Mouse (Mus musculus) heart, postnatal 10 days (tissue): Measurements from ENCODE around the gene Tarsl2. TPM values are rescaled to one million over a fixed set of nuclear protein-coding genes. Genes with fewer than 3 reads are reported as not detected.

Experiments
- DNase-seq, 2 experiments: peaks; one replicate each; pipeline ENCODE4 v3.0.0; 2021
- intact Hi-C: fragments of 180-260 bp; cut with DNase I; formaldehyde crosslinking; loops from one replicate; pipeline ENCODE4 v1.15.1; 2025
- total RNA-seq, 2 experiments: library from RNA; stranded (reverse); gene quantifications; 2 replicates each; pipeline ENCODE4 v1.2.3; 2021

Tarsl2 gene
- total RNA-seq, result 10 to 100 TPM; 26.7 to 27.7 TPM

GRCm38 (mm10) chr7:65644643-65645351 is at the start of gene Tarsl2:
Gene Tarsl2, plus strand, starts transcription at chr7:65644898.
- peak; percentile 94 to 95 for DNase-seq
- intact Hi-C loops, result loop anchor here (5.0 kb wide), 1 partner anchor 327 kb away; no protein-coding TSS in a partner anchor

GRCm38 (mm10) chr7:65606124-65606523 is 38.6 kb upstream of the Tarsl2 start:
- intact Hi-C loops, result no loop called here
- peak in 1 of 2 experiments; percentile 7 for DNase-seq

- intact Hi-C loops, result no loop called here
Measured at GRCm38 (mm10) chr7:65607003-65607402, 37.7 kb upstream of the Tarsl2 start.

GRCm38 (mm10) chr7:65610171-65610570 is 34.5 kb upstream of the Tarsl2 start:
- intact Hi-C loops, result no loop called here
- DNase-seq, result peak; percentile 6 to 19

More at GRCm38 (mm10) chr7:65607003-65607402, 37.7 kb upstream of the Tarsl2 start:
- DNase-seq, result no peak

- intact Hi-C loops, result no loop called here
- no peak for DNase-seq
Measured at GRCm38 (mm10) chr7:65610673-65611072, 34.0 kb upstream of the Tarsl2 start.

- no peak for DNase-seq
- intact Hi-C loops, result no loop called here
Measured at GRCm38 (mm10) chr7:65611298-65611697, 33.4 kb upstream of the Tarsl2 start.

GRCm38 (mm10) chr7:65613723-65614122 is 31.0 kb upstream of the Tarsl2 start:
- intact Hi-C loops, result no loop called here

GRCm38 (mm10) chr7:65618751-65619150 is 25.9 kb upstream of the Tarsl2 start:
- no peak for DNase-seq
- intact Hi-C loops, result no loop called here

More at GRCm38 (mm10) chr7:65613723-65614122, 31.0 kb upstream of the Tarsl2 start:
- no peak for DNase-seq

GRCm38 (mm10) chr7:65620746-65621145 is 24.0 kb upstream of the Tarsl2 start:
- intact Hi-C loops, result loop anchor here (5.0 kb wide), 1 partner anchor 303 kb away; no protein-coding TSS in a partner anchor
- DNase-seq, result no peak

- intact Hi-C loops, result loop anchor here (5.0 kb wide), 1 partner anchor 306 kb away; no protein-coding TSS in a partner anchor
Measured at GRCm38 (mm10) chr7:65623330-65623729, 21.4 kb upstream of the Tarsl2 start.

GRCm38 (mm10) chr7:65625528-65625927 is 19.2 kb upstream of the Tarsl2 start:
- intact Hi-C loops, result no loop called here

More at GRCm38 (mm10) chr7:65623330-65623729, 21.4 kb upstream of the Tarsl2 start:
- DNase-seq, result no peak

GRCm38 (mm10) chr7:65629846-65630245 is 14.9 kb upstream of the Tarsl2 start:
- no peak for DNase-seq
- intact Hi-C loops, result no loop called here

More at GRCm38 (mm10) chr7:65625528-65625927, 19.2 kb upstream of the Tarsl2 start:
- DNase-seq, result no peak

GRCm38 (mm10) chr7:65630661-65631060 is 14.0 kb upstream of the Tarsl2 start:
- intact Hi-C loops, result no loop called here

GRCm38 (mm10) chr7:65635831-65636230 is 8.9 kb upstream of the Tarsl2 start:
- intact Hi-C loops, result no loop called here
- no peak for DNase-seq

More at GRCm38 (mm10) chr7:65630661-65631060, 14.0 kb upstream of the Tarsl2 start:
- no peak for DNase-seq

GRCm38 (mm10) chr7:65636356-65636880 is 8.3 kb upstream of the Tarsl2 start:
- no peak for DNase-seq
- intact Hi-C loops, result no loop called here

GRCm38 (mm10) chr7:65638170-65638770 is 6.4 kb upstream of the Tarsl2 start:
- intact Hi-C loops, result no loop called here
- no peak for DNase-seq

- DNase-seq, result no peak
Measured at GRCm38 (mm10) chr7:65639821-65640382, 4.8 kb upstream of the Tarsl2 start.

GRCm38 (mm10) chr7:65640672-65641071 is 4.0 kb upstream of the Tarsl2 start:
- DNase-seq, result no peak
- intact Hi-C loops, result loop anchor here (5.0 kb wide), 1 partner anchor 323 kb away; no protein-coding TSS in a partner anchor

More at GRCm38 (mm10) chr7:65639821-65640382, 4.8 kb upstream of the Tarsl2 start:
- intact Hi-C loops, result loop anchor here (5.0 kb wide), 1 partner anchor 323 kb away; no protein-coding TSS in a partner anchor

- no peak for DNase-seq
- intact Hi-C loops, result loop anchor here (5.0 kb wide), 1 partner anchor 325 kb away; no protein-coding TSS in a partner anchor
Measured at GRCm38 (mm10) chr7:65642371-65643304, 2.1 kb upstream of the Tarsl2 start.
